Mouse (Mus musculus): Measurements from ENCODE around the gene Klhl34. TPM values are rescaled to one million over a fixed set of nuclear protein-coding genes. Genes with fewer than 3 reads are reported as not detected.

Klhl34 gene
- 1.6 and 2.1 TPM in 2 replicates for polyA plus RNA-seq (2016; fragmentation: Nextera tagmentation; extraction: Ambion mirVana)

- H3K9me3 ChIP-seq: no peaks in the 10 kb centered on the region
- H3K27ac ChIP-seq (replicated peaks): no peak within 1 kb of the TSS
- peak within 1 kb of the TSS; percentile 54 for H3K4me2 ChIP-seq (replicated peaks)
- 36% methylated on average over 28 of the region's 28 CpGs for WGBS
- H3K4me3 ChIP-seq: peak within 1 kb of the TSS; percentile 27
- H3K27me3 ChIP-seq: peaks cover 23% of the 10 kb centered on the region
- no peaks in the 10 kb centered on the region for H3K36me3 ChIP-seq
- H3K9ac ChIP-seq (replicated peaks): no peak within 1 kb of the TSS
- 0 out of 2 replicates have a peak, but pooled peaks cover 8% of the 10 kb centered on the region for H3K4me1 ChIP-seq
- peak; percentile 17; the same call in 1 of the 2 replicates for ATAC-seq (ENCODE audit: low FRiP score, low read depth)
These were observed at the start of gene Klhl34 for GRCm38 (mm10) chrX:157818207-157818920. TSS of gene Klhl34 (plus strand) at chrX:157818435.

GRCm38 (mm10) chrX:157801669-157802068, 16.6 kb upstream of the Klhl34 start:
- H3K4me1 ChIP-seq: no peaks in the 10 kb centered on the region
- WGBS: 100% methylated on average over 2 of the region's 2 CpGs
- H3K9me3 ChIP-seq: no peaks in the 10 kb centered on the region
- ATAC-seq (ENCODE audit: low FRiP score, low read depth): no peak
- no peaks in the 10 kb centered on the region for H3K27me3 ChIP-seq
- no peak overlapping the region for H3K4me3 ChIP-seq
- no peak overlapping the region for H3K9ac ChIP-seq (replicated peaks)
- no peaks in the 10 kb centered on the region for H3K36me3 ChIP-seq
- H3K4me2 ChIP-seq (replicated peaks): no peak overlapping the region
- H3K27ac ChIP-seq (replicated peaks): no peak overlapping the region

- ATAC-seq (ENCODE audit: low FRiP score, low read depth): no peak
- H3K27ac ChIP-seq (replicated peaks): no peak overlapping the region
- H3K4me3 ChIP-seq: no peak overlapping the region
- H3K36me3 ChIP-seq: no peaks in the 10 kb centered on the region
- H3K4me2 ChIP-seq (replicated peaks): no peak overlapping the region
- no peaks in the 10 kb centered on the region for H3K9me3 ChIP-seq
- H3K27me3 ChIP-seq: no peaks in the 10 kb centered on the region
- 70% methylated on average over 1 of the region's 1 CpGs for WGBS
- no peaks in the 10 kb centered on the region for H3K4me1 ChIP-seq
- H3K9ac ChIP-seq (replicated peaks): no peak overlapping the region
These were observed 8.5 kb upstream of the Klhl34 start for GRCm38 (mm10) chrX:157809721-157810120.

GRCm38 (mm10) chrX:157817571-157818206, 546 bp upstream of the Klhl34 start:
- Histone ChIP-seq H3K4me3 (peak overlapping the region; percentile 27), H3K9ac (replicated peaks) (no peak overlapping the region), H3K27me3 (peaks cover 23% of the 10 kb centered on the region)

GRCm38 (mm10) chrX:157818921-157819260, 656 bp downstream of the Klhl34 start:
- Histone ChIP-seq H3K4me3 (no peak overlapping the region), H3K9me3 (no peaks in the 10 kb centered on the region), H3K9ac (replicated peaks) (no peak overlapping the region), H3K4me1 (0 out of 2 replicates have a peak, but pooled peaks cover 8% of the 10 kb centered on the region), H3K27ac (replicated peaks) (no peak overlapping the region), H3K4me2 (replicated peaks) (no peak overlapping the region), H3K36me3 (no peaks in the 10 kb centered on the region), H3K27me3 (peaks cover 23% of the 10 kb centered on the region)
- ATAC-seq (ENCODE audit: low FRiP score, low read depth): peak; percentile 24; the same call in 1 of the 2 replicates
- WGBS: 80% methylated on average over 13 of the region's 13 CpGs

More at GRCm38 (mm10) chrX:157817571-157818206, 546 bp upstream of the Klhl34 start:
- Histone ChIP-seq H3K27ac (replicated peaks) (no peak overlapping the region), H3K36me3 (no peaks in the 10 kb centered on the region), H3K4me1 (0 out of 2 replicates have a peak, but pooled peaks cover 8% of the 10 kb centered on the region), H3K9me3 (no peaks in the 10 kb centered on the region), H3K4me2 (replicated peaks) (peak overlapping the region; percentile 54)
- ATAC-seq (ENCODE audit: low FRiP score, low read depth): peak; percentile 80
- WGBS: 19% methylated on average over 31 of the region's 31 CpGs

- Histone ChIP-seq H3K4me1 (no peaks in the 10 kb centered on the region), H3K27ac (replicated peaks) (no peak overlapping the region), H3K4me2 (replicated peaks) (no peak overlapping the region), H3K4me3 (no peak overlapping the region), H3K9me3 (no peaks in the 10 kb centered on the region), H3K36me3 (no peaks in the 10 kb centered on the region), H3K27me3 (no peaks in the 10 kb centered on the region), H3K9ac (replicated peaks) (no peak overlapping the region)
- 82% methylated on average over 4 of the region's 4 CpGs for WGBS
- no peak for ATAC-seq (ENCODE audit: low FRiP score, low read depth)
These were observed 11.7 kb downstream of the Klhl34 start for GRCm38 (mm10) chrX:157829983-157830382.

Other genes starting within 250 kb of the Klhl34 start
- 3.6 and 5.6 TPM in 2 replicates for gene Yy2, start 249.4 kb upstream of the Klhl34 start, polyA plus RNA-seq (2016; fragmentation: Nextera tagmentation; extraction: Ambion mirVana)
- 23.0 and 24.4 TPM in 2 replicates for gene Mbtps2, start 219.7 kb upstream of the Klhl34 start, polyA plus RNA-seq (2016; fragmentation: Nextera tagmentation; extraction: Ambion mirVana)
- gene Smpx, start 119.5 kb upstream of the Klhl34 start, polyA plus RNA-seq (2016; fragmentation: Nextera tagmentation; extraction: Ambion mirVana): 0.38 TPM in 1 of 2 replicates, not detected in the other
- gene Cnksr2, start 224.9 kb downstream of the Klhl34 start, polyA plus RNA-seq (2016; fragmentation: Nextera tagmentation; extraction: Ambion mirVana): 6.9 and 7.0 TPM in 2 replicates